Mouse (Mus musculus) kidney, adult 18-20 months (tissue): ENCODE results near the gene Ap3b1.
A peak's percentile ranks its signal among the peaks of the same experiment; 100 is the strongest.
"Not testable (repeated sequence)": the region's sequence is repeated elsewhere in the genome, so short reads cannot be mapped to it uniquely, and the experiment has no call there.

Experiments
- DNase-seq: peaks from one replicate; pipeline ENCODE4 v3.0.0; 2021

The Ap3b1 gene

GRCm38 (mm10) chr13:94358401-94359265, at the start of gene Ap3b1:
Gene Ap3b1 (plus strand): TSS chr13:94358960.
- DNase-seq, result peak; percentile 90

- not testable (repeated sequence) for DNase-seq
Observed at GRCm38 (mm10) chr13:94312812-94313211, 45.9 kb upstream of the Ap3b1 start.

GRCm38 (mm10) chr13:94316975-94317511, 41.7 kb upstream of the Ap3b1 start:
- no peak for DNase-seq

- DNase-seq, result no peak
Observed at GRCm38 (mm10) chr13:94321094-94321792, 37.5 kb upstream of the Ap3b1 start.

DNA sequence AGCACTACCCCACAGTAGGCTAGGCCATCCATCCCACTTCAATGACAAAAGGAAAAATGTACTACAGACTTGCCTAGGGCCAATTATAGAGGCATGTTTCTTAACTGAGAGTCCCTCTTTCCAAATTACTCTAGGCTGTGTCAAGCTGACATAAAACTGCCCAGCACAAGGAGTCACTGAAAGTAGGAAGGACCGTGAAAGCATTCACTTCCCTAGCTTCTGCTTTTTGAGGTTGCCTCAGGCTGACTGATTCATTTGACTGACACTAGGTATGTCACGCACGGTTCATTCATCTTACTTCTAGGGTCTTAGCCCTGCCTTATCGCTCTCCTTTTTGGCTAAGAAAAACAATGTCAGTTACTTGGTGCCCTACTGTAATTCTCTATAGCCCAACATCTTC, 36.3 kb upstream of the Ap3b1 start:
- DNase-seq, result no peak

DNA sequence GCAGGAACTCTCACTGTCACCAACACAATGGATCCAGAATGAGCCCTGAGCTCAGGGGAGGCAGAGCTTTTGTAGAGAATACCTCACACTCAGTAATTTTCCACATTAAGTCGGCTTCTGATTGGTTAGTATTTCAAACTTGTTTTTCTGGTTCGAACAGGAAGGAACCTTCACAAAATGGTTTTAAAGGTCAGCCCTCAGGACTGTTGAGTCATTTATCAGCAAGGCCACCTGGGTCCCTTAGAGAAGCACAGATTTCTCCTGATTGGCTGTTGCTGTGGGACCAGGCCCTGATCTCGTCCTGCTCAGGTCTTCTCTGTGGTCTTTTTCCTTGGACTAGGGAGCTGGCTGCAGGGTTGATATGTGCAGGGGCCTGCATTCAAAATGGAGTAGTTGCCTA, 30.7 kb upstream of the Ap3b1 start:
- peak; percentile 7 for DNase-seq

DNA sequence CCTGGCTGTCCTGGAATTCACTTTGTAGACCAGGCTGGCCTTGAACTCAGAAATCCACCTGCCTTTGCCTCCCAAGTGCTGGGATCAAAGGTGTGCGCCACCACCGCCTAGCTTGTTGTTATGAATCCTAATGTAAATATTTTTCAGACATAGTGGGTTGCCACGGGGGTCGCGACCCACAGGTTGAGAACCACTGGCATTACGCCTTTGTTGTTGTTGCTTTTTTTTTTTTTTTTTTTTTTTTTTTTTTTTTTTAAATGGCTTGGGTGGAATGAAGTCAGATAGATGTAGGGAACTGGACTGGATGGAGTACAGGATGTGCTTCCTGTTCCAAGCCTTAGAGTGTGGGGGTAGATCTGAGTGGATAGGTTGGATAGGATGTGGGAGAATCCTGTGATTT, 29.8 kb upstream of the Ap3b1 start:
- not testable (repeated sequence) for DNase-seq

GRCm38 (mm10) chr13:94330392-94330979, 28.3 kb upstream of the Ap3b1 start:
- DNase-seq, result no peak

- no peak for DNase-seq
Observed at GRCm38 (mm10) chr13:94338357-94338756, 20.4 kb upstream of the Ap3b1 start.

DNA sequence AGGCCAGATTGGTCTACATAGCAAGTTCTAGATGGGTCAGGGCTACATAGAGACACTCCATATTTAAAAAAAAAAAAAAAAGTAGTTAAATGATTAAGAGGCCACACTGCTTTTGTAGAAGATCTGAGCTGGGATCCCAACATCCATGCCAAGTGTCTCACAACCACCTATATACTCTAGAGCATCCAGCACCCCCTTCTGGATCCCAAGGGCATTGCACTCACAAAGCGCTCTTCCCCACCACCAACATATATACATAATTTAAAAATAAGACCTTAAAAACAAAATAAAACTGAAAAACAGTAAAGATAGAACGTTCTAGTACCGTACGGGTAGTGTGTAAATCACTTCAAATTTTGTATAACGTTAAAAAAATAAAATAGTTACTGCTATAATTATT, 15.6 kb upstream of the Ap3b1 start:
- DNase-seq, result no peak

DNA sequence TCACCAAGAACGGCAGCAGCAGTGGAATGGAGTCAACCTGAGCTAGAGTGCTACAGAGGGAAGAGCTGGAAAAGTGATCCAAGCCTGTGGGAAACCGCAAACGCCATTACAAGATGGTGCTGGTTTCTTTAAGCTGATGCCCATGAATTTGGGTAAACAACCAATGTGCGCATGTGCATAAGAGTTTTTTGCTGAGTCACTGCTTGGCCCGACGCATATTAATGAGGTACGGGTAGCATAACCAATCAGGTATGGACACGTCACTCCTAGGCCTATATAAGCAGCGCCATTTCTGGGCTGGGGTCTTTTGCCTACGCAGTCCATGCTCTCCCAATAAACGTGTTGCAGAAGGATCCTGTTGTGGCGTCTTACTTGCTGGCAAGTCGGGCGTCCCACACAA, 14.2 kb upstream of the Ap3b1 start:
- not testable (repeated sequence) for DNase-seq

GRCm38 (mm10) chr13:94354584-94354983, 4.2 kb upstream of the Ap3b1 start:
- no peak for DNase-seq

- DNase-seq, result no peak
Observed at GRCm38 (mm10) chr13:94358101-94358400, 709 bp upstream of the Ap3b1 start.

DNA sequence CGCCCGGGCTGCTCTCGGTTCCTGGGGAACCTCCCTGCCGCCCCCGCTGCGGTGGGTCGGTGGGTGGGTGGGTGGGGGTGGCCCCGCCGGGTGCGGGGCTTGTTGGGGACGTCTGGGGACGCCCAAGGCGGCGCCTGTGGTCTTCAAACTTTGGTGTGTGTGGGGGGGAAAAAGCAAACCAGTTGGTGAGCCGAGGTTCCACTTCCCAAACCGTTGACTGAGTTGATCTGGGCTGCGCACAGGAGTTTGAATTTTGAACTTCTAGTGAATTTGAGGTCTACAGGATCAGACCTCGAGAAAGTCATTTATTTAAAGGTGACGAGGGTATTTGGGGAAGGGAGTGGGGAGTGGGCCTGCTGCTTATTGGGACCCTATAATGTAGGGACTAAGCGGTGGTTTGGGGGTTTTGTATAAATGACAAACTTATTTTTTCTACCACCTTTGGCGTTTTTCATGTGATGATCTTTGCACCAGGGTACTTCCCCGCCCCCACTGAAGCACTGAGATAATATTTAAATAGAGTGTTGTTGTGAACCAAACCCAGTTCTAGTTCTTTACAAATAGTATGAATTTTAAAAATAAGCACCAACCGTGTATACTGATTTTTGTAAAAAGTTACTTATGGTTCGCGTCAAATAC, 641 bp downstream of the Ap3b1 start:
- no peak for DNase-seq

GRCm38 (mm10) chr13:94361013-94361580, 2.3 kb downstream of the Ap3b1 start:
- not testable (repeated sequence) for DNase-seq

- no peak for DNase-seq
Observed at GRCm38 (mm10) chr13:94364336-94364735, 5.6 kb downstream of the Ap3b1 start.

GRCm38 (mm10) chr13:94365108-94365907, 6.5 kb downstream of the Ap3b1 start:
- no peak for DNase-seq

GRCm38 (mm10) chr13:94367869-94368268, 9.1 kb downstream of the Ap3b1 start:
- DNase-seq, result no peak

GRCm38 (mm10) chr13:94370521-94370920, 11.8 kb downstream of the Ap3b1 start:
- peak; percentile 17 for DNase-seq

- no peak for DNase-seq
Observed at GRCm38 (mm10) chr13:94372066-94372465, 13.3 kb downstream of the Ap3b1 start.

DNA sequence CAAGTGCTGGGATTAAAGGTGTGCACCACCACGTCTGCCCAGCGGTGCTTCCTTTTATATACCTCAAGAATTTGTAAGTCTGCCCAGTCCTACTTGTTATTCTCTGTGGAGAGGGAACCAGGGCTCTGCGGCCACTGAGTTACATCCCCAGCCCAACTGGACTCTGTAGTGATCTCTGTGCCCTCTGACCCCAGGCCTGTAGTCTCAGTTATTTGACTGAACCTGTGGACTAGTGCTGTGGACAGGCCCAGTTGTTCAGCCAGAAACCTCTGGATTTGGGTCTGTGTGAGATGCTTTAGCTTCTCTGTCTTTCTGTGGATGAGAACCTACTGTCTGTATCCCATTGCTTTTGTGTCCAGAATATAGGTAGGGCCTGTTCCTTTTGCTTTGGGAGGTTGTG, 15.4 kb downstream of the Ap3b1 start:
- DNase-seq, result peak; percentile 1
